Mouse (Mus musculus) MEL-GATA-1-ER (cell line): ENCODE data around the gene Bcat2.

ENCODE experiments used
- DNase-seq: peaks from one replicate; pipeline ENCODE4 v3.0.0-alpha.2; 2012; ENCODE audit warnings: low read depth; ENCODE audit errors: extremely low read depth

Bcat2 gene

DNA sequence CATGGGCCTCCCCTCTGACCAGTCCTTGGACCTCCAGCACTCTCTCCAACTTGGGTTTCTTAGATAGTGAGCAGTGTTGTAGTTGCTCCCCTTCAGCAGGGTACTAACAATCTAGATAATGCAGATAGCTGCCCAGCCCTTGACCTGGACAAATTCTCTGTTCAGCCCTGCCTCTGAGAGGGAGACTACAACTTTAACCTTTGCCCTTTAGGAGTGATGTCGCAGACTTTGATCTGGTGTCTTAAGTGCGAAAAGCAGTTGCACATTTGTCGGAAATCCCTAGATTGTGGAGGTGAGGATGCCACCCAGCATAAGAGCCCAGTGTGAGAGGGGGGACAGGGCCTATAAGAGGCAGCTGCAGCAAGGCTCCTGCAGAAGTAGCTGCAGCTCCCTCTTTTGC, 54.8 kb downstream of the Bcat2 start:
- DNase-seq, result no peak

DNA sequence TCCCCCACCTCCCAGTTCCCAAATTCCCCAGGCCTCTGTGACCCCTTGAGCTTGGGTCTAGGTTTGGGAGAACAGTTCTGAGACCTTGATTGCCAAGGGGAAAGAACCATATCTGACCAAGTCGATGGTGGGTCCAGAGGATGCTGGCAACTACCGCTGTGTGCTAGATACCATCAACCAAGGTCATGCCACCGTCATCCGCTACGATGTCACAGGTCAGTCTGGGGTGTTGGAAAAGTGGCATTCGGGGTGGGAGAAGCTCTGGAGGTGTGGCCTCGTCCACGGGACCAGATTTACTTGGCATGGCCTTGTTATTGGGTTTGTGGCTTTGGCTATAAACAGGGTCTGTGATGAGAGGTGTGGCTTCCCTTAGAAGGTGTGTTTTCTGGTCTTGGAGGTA, 55.5 kb downstream of the Bcat2 start:
- DNase-seq, result no peak

DNA sequence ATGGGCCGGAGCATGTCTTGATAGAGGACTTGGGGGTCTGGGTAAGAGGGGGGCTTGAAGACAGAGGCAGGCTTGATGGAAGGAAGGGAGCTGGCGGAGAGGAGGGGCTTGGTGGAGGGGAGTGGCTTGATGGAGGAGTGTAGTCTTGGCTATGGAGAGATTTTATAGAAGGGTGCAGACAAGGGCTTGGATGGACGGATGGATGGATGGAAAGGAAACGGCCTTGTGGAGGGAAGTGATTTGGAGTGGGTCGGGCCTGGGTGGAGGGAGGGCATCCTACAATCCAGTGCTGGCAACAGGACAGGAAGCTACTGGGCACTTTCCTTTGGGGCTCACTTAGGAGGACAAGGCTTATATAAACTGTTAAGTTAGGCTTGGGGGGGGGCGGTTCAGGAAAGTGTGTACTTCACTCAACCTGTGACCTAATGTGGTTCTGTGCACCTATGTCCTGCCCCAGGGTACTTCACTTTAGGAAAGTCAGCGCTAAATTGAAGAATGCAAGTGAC, 56.7 kb downstream of the Bcat2 start:
- DNase-seq, result no peak

DNA sequence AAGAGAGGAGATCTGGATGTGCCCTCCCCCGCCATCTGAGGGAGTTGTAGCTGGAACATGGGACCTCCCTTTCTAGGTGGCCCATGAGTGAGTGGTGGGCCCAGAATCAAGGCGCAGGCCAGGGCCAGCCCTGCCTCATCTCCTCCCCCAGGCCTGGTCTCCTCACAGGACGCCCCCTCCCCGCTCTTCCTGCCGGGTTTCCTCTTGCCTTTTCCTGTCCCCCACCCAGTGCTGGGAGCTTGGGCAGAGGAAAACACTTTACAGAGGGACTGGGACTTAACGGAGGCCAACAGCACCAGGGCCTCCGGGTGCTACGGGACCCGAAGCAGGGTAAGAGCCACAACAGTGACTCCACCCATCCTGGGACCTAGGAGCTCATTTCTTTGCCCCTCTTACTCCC, 57.3 kb downstream of the Bcat2 start, which contains the start of gene Rasip1:
Gene Rasip1, plus strand, starts transcription at position 228 of the 400 bp plus-strand sequence.
- no peak for DNase-seq

DNA sequence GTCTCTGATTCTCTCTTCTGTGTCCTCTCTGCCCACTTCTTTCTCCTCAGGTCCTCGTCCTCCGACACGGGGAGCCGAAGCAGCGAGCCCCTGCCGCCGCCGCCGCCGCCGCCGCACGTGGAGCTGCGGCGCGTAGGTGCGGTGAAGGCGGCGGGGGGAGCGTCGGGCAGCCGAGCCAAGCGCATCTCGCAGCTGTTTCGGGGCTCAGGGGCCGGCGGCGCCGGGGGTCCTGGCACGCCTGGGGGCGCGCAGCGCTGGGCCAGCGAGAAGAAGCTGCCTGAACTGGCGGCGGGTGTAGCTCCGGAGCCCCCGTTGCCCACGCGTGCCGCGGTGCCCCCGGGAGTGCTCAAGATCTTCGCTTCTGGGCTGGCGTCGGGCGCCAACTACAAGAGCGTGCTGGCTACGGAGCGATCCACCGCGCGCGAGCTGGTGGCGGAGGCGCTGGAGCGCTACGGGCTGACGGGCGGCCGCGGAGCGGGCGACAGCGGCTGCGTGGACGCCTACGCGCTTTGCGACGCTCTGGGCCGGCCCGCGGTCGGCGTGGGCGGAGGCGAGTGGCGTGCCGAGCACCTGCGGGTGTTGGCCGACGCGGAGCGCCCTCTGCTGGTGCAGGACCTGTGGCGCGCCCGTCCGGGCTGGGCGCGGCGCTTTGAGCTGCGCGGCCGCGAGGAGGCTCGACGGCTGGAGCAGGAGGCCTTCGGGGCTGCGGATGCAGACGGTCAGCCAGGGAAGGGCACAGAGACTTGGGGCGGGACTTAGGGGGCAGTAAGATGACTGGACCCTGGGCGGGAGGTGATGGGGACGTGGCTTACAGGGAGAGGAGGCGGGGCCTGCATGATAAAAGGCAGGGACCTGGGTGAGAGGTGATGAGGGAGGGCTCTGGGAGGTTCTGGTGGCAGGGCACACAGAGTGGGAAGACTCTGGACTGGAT, 58.7 kb downstream of the Bcat2 start:
- no peak for DNase-seq

DNA sequence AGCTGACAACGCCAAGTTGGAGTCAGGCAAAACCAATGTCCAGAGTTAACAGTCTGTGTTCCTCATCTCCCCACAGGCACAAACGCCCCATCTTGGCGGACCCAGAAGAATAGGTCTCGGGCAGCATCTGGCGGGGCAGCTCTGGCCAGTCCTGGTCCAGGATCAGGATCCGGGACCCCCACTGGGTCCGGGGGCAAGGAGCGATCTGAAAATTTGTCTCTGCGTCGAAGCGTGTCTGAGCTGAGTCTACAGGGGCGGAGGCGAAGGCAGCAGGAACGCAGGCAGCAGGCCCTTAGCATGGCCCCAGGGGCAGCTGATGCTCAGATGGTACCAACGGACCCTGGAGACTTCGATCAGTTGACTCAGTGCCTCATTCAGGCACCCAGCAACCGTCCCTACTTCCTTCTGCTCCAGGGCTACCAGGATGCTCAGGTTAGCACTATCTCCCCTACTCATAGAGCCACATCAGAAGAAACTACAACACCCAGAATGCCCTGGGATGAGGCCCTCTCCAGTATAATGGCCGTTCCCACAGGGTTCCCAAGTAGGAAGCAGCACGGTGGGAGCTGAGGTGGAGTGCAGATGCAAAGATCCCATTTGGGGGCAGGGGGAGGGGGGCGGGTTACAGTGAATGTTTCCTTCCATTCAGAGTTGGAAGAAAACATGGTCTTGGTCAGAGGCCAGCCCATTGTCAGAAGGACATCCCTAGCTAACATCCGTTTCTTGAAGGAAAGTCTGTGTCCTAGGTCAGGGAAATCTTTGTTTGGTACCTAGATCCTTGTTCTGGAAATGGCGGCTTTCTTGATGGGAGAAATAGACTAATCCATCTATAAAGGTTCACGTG, 60.3 kb downstream of the Bcat2 start:
- DNase-seq, result no peak

DNA sequence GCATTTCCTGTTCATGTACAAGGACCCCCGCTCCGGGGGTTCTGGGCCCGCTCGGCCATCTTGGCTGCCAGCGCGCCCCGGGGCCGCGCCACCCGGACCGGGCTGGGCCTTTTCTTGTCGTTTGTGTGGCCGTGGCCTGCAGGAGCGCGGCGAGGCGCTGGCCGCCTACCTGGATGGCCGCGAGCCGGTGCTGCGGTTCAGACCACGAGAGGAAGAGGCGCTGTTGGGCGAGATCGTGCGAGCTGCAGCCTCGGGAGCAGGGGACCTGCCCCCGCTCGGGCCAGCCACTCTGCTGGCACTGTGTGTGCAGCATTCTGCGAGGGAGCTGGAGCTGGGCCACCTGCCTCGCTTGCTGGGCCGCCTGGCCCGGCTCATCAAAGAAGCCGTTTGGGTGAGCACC, 62.5 kb downstream of the Bcat2 start:
- no peak for DNase-seq

DNA sequence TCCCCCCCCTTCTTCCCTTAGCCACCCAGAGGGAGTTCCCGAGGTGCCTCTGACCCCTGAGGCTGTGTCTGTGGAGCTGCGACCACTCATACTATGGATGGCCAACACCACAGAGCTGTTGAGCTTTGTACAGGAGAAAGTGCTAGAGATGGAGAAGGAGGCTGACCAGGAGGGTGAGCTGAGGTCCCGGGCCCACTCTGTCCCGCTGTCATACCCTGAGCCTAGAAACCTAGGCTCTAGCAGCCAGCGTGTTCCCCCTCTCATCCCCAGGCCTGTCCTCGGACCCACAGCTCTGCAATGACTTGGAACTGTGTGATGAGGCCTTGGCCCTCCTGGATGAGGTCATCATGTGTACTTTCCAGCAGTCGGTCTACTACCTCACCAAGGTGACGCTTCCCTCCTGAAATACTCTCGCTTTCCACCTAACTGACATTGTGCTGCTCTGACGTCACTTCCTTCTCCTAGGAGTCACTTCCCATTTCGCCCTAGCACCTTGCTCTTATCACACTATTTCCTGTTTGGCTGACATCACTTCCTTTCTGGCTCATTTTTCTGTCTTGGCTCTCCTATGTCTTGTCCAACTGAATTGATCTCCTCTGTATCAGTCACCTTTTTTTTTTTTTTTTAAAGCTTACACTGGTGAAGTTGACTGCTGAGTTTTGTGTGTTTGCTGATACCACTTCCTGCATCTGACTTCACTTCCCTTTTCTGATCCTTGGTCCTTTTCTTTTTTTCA, 65.2 kb downstream of the Bcat2 start:
- DNase-seq, result peak; percentile 75

DNA sequence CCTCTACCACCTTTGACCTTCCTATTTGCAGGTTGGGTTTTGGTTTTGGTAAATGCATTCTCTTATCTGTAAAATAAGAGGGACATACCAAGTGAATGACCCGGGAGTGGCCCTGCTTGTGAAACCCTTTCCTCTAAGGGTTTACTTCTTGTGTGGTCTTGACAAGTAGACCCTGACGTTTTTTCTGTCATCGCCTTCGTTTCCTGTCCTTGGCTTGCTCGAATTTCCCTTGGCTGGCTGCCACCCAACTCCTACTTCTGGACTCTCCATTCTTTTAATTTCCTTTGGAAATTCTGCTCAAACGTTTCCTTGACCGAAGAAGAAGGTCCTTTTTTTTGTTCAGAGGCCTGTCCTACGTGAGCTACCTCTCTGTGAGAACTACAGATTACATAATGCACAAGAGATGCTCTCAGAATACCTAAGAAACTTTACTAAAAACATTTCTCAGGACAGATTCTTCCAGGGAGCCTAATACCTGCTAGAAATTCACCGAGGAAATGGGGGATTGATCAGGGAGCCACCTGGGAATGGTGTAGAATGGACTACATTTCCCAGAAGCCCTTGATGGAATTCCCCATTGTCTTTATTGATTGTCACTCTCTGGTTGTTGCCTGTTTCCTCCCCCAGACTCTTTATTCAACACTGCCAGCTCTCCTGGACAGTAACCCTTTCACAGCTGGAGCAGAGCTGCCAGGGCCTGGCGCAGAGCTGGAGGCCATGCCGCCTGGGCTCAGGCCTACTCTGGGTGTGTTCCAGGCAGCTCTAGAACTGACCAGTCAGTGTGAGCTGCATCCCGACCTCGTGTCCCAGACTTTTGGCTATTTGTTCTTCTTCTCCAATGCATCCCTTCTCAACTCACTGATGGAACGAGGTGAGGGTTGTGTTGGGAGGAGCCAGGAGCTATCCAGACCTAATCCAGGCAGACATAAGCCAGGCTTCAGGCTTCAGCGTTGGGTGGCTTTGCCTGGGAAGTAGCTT, 66.0 kb downstream of the Bcat2 start:
- DNase-seq, result no peak

DNA sequence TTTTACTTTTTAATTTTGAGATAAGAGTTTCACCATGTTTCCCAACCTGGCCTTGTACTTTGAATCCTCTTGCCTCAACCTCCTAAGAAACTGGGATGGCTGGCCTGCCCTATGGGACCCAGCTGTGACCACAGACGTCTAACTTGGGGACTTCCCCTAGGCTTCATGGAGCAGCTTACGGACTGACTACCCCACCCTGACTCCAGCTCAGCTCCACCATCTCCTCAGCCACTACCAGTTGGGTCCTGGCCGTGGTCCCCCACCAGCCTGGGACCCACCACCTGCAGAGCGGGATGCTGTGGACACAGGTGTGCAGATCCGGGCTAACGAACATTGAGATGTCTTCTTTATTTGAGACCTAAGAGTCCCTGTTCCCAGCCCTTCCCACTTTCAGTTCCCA, 67.8 kb downstream of the Bcat2 start:
- no peak for DNase-seq

DNA sequence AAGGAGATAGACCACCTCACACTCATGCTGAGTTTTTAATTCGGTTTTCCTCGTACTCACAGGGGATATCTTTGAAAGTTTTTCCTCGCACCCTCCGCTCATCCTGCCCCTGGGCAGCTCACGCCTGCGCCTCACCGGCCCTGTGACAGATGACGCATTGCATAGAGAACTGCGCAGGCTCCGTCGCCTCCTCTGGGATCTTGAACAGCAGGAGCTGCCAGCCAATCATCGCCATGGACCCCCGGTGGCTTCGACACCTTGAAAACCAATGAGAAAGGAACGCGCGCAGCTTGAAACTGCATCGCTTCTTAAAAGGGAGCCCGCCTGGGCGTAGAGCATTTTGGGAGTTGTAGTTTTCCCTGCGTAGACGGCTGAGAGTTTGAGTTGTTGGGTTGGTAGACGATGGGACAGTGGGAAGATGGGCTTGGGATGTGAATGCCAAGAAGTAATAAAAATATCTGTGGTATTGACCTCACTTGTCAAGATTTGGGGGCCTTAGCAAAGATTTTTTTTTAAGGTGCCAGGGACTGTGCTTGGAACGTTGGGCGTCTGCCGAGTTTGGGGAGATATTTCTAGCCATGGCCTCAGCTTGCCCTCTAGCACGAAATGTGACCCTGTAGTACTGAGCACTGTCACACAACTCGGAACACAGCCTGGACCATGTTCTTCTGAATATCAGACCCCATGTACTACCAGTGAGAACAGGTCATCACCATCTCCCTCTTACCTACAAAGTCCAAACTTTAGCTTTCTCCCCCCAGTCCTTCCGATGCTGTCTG, 68.9 kb downstream of the Bcat2 start:
- no peak for DNase-seq
